Mouse (Mus musculus) layer of hippocampus, adult 18-20 months (tissue): ENCODE measurements at regions not wholly inside any gene's neighbourhood (a gene's known extent, or its start where the extent isn't known, plus 50 kb on each side); places are given as distances from the start of the nearest gene placed in this dataset.
A peak's percentile ranks its signal among the peaks of the same experiment; 100 is the strongest.

ENCODE experiments used
- DNase-seq, 2 experiments: peaks; one replicate each; pipeline ENCODE4 v3.0.0; 2022; ENCODE audit warnings: low spot score in 2 of 2

- no peak for DNase-seq
Observed at GRCm38 (mm10) chr16:68951508-68952236, 911.9 kb downstream of the Speer2 start.

- DNase-seq, result peak; percentile 25 to 70
Observed at GRCm38 (mm10) chr16:68910821-68911220, 952.7 kb downstream of the Speer2 start.

- peak; percentile 23 to 71 for DNase-seq
Observed at GRCm38 (mm10) chr16:68898136-68898535, 965.4 kb downstream of the Speer2 start.

- no peak for DNase-seq
Observed at GRCm38 (mm10) chr16:68848733-68849132, 1014.8 kb downstream of the Speer2 start.
